Mouse (Mus musculus): ENCODE data around the gene Hist1h2ad. TPM values are rescaled to one million over a fixed set of nuclear protein-coding genes. Genes with fewer than 3 reads are reported as not detected.
"Not testable (repeated sequence)": the region's sequence is repeated elsewhere in the genome, so short reads cannot be mapped to it uniquely, and the experiment has no call there.

The Hist1h2ad gene
- total RNA-seq (2021), result 1 to 10 TPM; 3.0 to 5.1 TPM
- long read RNA-seq, experiment 1, result 0 reads
- long read RNA-seq, experiment 2, result 0 reads

DNA sequence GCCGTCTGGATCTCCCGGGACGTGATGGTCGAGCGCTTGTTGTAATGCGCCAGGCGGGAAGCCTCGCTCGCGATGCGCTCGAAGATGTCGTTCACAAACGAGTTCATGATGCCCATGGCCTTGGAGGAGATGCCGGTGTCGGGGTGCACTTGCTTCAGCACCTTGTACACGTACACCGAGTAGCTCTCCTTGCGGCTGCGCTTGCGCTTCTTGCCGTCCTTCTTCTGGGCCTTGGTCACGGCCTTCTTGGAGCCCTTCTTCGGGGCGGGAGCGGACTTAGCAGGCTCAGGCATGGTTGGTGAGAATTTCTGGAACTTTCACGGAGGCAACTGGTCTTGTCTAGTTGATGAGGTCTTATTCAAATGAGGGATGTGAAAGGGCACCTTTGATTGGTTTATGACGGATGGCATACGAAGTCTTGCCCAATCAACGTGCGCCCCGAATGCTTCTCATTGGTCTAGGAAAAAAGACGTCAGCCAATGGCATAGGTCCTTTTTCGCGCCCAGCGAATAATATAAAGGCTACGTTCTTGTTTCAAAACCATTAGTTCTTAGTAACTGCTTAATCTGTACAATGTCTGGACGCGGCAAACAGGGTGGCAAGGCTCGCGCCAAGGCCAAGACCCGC is at the start of gene Hist1h2ad, which contains the start of gene Hist1h2bf:
Hist1h2ad (plus strand) TSS at position 484 of the 627 bp plus-strand sequence.
Hist1h2bf (minus strand) TSS at position 299 of the 627 bp plus-strand sequence.
- intact Hi-C loops (cut with DNase I), result not testable (repeated sequence)
- DNase-seq (ENCODE audit: low spot score in 2 of 2), result peak; percentile 96 to 98

- intact Hi-C loops (cut with DNase I), result loop anchor here (2.0 kb wide), 1 partner anchor 92 kb away; no protein-coding TSS in a partner anchor
- peak; percentile 66 to 72 for DNase-seq (ENCODE audit: low spot score in 2 of 2)
These were observed 49.5 kb upstream of the Hist1h2ad start for GRCm38 (mm10) chr13:23524654-23525053.

DNA sequence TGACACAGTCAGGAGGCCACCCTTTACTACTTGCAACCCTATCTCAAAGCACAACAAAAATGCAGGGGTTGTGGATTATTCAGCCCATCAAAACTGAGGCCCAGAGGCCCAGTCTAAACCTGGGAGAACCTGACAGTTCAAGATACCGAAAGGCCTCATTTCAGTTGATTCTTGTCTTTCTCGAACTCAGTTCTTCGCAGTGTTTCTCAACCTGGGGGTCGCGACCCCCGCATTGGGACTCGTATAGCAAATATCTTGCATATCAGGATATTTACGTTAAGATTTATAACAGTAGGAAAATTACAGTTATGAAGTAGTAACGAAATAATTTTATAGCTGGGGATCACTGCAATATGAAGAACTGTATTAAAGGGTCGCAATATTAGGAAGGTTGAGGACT is 48.3 kb upstream of the Hist1h2ad start:
- intact Hi-C loops (cut with DNase I), result loop anchor here (2.0 kb wide), 1 partner anchor 93 kb away; no protein-coding TSS in a partner anchor
- no peak for DNase-seq (ENCODE audit: low spot score in 2 of 2)

DNA sequence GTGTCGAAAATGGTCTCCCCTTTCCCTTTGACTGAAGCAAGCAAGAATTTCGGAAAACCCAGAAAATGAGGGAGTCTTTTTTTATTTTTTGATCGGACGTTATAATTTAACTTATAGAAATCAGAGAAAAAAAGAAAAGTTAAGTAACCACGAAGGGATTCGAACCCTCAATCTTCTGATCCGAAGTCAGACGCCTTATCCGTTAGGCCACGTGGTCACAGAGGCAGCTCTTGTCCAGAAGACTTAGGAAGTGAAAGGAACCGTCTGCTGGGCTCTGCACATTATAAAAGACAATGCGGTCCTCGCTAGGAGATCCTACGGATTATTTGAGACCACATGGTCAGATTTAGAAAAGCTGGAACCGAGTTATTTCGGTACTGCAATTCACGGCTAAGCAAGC is 47.9 kb upstream of the Hist1h2ad start:
- intact Hi-C loops (cut with DNase I), result no loop called here
- DNase-seq (ENCODE audit: low spot score in 2 of 2), result peak; percentile 95 to 97

- intact Hi-C loops (cut with DNase I), result no loop called here
- no peak for DNase-seq (ENCODE audit: low spot score in 2 of 2)
These were observed 45.2 kb upstream of the Hist1h2ad start for GRCm38 (mm10) chr13:23529005-23529404.

DNA sequence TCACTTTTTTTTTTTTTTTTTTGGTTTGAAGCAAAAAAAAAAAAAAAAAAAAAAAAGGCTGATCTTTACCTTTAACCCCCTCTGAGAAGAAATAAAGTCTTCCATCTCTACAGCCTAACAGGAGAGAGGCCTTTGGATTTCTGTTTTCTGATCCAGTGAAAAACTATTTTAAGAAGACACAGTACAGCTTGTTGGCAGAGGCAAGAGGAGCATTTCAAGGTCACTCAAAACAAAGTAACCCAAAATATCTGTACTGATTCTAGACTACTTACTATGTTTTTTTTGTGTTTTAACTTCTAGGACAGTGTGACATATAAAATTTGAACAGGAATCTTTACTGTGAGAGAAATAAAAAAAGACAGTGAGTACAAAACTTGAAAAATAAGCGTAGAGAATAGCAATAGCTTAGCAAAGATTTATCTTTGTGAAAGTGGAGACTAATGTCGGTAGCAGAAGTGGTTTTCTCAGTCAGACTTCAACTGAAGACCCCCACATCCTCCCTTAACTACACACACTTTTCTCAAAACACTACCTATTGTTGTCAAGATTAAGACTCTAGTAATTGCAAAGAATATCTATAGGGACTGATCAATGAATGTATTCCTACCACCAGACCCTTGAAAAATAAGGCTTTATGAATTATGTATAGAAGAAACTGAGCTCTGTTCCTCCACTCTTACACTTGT is 44.6 kb upstream of the Hist1h2ad start:
- no peak for DNase-seq (ENCODE audit: low spot score in 2 of 2)
- intact Hi-C loops (cut with DNase I), result loop anchor here (5.0 to 10.0 kb wide), 2 partner anchors 1487 to 1815 kb away; partner anchors contain the start of genes Hist1h2ag, Hist1h2ai, Hist1h2bj and Hist1h2bl

GRCm38 (mm10) chr13:23530181-23530900 is 43.8 kb upstream of the Hist1h2ad start:
- intact Hi-C loops (cut with DNase I), result loop anchor here (5.0 to 10.0 kb wide), 2 partner anchors 1488 to 1816 kb away; partner anchors contain the start of genes Hist1h2ag, Hist1h2ai, Hist1h2bj and Hist1h2bl
- DNase-seq (ENCODE audit: low spot score in 2 of 2), result peak; percentile 78 to 79

DNA sequence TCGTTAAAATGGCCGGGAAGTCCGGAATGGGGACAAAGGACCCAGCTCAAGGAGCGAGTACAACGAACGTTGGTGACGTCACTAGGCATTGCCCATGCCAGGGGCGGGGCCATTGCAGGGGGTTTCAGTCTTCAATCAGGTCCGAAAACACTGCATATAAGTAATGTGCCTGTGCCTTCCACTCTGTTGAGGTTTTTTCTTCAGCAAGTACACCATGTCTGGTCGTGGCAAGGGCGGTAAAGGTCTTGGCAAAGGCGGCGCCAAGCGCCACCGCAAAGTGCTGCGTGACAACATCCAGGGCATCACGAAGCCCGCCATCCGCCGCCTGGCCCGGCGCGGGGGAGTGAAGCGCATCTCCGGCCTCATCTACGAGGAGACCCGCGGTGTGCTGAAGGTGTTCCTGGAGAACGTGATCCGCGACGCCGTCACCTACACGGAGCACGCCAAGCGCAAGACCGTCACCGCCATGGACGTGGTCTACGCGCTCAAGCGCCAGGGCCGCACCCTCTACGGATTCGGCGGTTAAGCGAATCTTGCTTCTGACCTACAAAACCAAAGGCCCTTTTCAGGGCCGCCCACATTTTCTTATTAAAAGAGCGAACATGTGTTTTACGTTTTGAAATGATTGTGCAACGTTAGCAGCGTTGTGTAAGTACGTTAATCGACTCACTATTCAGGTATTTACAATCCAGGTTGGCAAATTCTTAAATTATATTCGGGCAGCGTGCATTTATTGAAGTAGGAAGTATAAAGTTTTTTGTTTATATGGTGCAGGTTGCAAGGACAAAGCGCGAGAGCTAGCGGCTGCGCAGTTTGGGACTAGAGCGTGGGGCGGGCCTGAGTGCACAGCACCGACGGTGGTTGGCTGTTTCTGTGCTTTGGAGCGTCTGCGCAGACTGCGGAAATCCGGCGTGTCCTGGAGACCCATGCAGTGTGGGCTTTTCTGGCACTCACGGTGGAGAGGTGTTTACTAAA is 43.0 kb upstream of the Hist1h2ad start, which contains the start of gene Hist1h4h:
Hist1h4h (plus strand) TSS at position 150 of the 975 bp plus-strand sequence.
- intact Hi-C loops (cut with DNase I), result loop anchor here (5.0 to 10.0 kb wide), 2 partner anchors 1489 to 1816 kb away; partner anchors contain the start of genes Hist1h2ag, Hist1h2ai, Hist1h2bj and Hist1h2bl
- peak; percentile 98 for DNase-seq (ENCODE audit: low spot score in 2 of 2)

GRCm38 (mm10) chr13:23532262-23533075 is 41.7 kb upstream of the Hist1h2ad start:
- intact Hi-C loops (cut with DNase I), result loop anchor here (5.0 to 10.0 kb wide), 2 partner anchors 1490 to 1818 kb away; partner anchors contain the start of genes Hist1h2ag, Hist1h2ai, Hist1h2bj and Hist1h2bl
- DNase-seq (ENCODE audit: low spot score in 2 of 2), result no peak

- peak; percentile 80 to 84 for DNase-seq (ENCODE audit: low spot score in 2 of 2)
- intact Hi-C loops (cut with DNase I), result loop anchor here (5.0 to 10.0 kb wide), 2 partner anchors 1491 to 1819 kb away; partner anchors contain the start of genes Hist1h2ag, Hist1h2ai, Hist1h2bj and Hist1h2bl
These were observed 40.4 kb upstream of the Hist1h2ad start, which contains the start of gene Hist1h2af for GRCm38 (mm10) chr13:23533560-23534367. TSS of gene Hist1h2af (plus strand) at chr13:23533906.

GRCm38 (mm10) chr13:23534368-23535131 is 39.6 kb upstream of the Hist1h2ad start:
- DNase-seq (ENCODE audit: low spot score in 2 of 2), result no peak
- intact Hi-C loops (cut with DNase I), result loop anchor here (5.0 to 10.0 kb wide), 2 partner anchors 1492 to 1820 kb away; partner anchors contain the start of genes Hist1h2ag, Hist1h2ai, Hist1h2bj and Hist1h2bl

GRCm38 (mm10) chr13:23535137-23536075 is 38.8 kb upstream of the Hist1h2ad start, which contains the start of gene Hist1h3g:
TSS of gene Hist1h3g (plus strand) at chr13:23535422.
- DNase-seq (ENCODE audit: low spot score in 2 of 2), result peak; percentile 95 to 97
- intact Hi-C loops (cut with DNase I), result loop anchor here (10.0 kb wide), 1 partner anchor 1821 kb away; the partner anchor contains the start of genes Hist1h2ai, Hist1h2bl and Hist1h3h

DNA sequence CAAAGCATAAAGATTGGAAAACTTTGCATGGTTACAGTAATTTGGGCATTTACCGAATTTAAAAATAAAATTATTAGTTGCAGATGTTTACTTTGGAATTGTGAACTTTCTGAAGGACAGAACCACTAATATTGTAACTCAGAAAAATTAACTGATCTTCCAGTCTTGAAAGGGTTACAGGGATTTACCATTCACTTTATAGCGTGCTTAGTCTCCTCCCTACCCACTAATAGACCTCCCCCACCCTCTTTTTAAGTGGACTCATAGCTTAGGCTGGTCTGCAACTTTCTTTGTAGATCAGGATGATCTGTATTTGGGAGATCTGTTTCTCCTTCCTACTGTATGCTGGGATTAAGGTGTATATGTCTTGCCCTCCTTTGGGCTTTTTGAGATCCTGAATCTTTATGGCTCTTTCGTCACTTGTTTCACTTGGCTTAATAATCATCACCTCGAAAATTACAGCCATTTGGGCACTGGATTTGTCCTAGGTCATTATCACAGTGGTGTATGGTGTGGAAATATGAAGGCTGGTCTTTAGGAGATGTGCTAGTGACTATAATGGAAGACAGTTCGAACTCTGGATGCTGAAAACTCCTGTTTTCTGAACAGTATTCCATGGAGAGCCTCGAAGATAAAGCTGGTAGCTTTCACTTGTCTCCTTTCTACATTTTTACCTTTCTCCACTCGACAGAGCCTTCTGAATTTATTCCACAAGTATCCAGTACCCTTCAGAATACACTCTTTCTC is 37.9 kb upstream of the Hist1h2ad start:
- no peak for DNase-seq (ENCODE audit: low spot score in 2 of 2)
- intact Hi-C loops (cut with DNase I), result loop anchor here (10.0 kb wide), 1 partner anchor 1821 kb away; the partner anchor contains the start of genes Hist1h2ai, Hist1h2bl and Hist1h3h

All from left cerebral cortex, postnatal 14 days (tissue).